Mouse (Mus musculus): ENCODE data around the gene E130208F15Rik.

DNA sequence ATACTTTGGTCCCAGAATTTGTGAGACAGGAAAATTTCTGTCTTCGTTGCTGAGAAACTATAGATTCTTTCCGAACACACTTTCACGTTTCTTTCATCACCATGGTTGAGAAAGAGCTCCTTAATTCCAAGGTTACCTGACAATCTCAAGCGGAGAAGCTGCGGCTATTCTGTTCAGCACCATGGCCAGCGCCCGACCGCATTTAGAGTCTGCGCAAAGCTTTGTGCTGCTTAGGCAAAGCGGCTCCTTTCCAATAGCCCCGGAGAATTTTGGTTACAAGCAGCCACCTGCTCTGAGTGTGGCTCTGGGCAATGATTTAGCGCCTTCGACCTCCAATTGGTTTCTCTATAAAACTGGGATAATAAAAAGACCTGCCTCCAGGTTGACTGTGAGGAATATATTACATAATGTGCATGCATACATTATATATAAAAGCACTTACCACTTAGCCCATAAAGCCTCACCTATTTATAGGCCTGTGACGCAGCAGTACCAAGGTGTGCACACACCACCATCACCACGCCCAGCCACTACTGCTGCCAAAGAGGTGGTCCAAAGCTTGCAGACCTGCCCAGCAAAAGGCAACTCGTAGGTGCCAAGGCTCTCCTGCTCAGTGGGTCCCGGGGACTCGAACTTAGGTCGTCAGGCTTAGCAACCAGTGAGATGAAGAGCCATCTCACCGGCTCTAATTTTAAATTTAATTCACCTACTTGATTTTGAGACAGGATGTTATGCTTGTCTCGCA is 25.3 kb downstream of the E130208F15Rik start:
- no peak for TF ChIP-seq CTCF (IDR thresholded peaks at IDR 0.05; ENCODE audit: low read depth)
- no peak for TF ChIP-seq EP300 (optimal IDR thresholded peaks at IDR 0.05)
